Mouse (Mus musculus): ENCODE measurements around the gene Cdk11b. TPM values are rescaled to one million over a fixed set of nuclear protein-coding genes. Genes with fewer than 3 reads are reported as not detected.

The Cdk11b gene
- polyA plus RNA-seq, 1 experiment from 2014 or later = 79.9 TPM

GRCm38 (mm10) chr4:155690571-155691375 is 66.1 kb downstream of the Cdk11b start:
- peaks cover 30% of the 10 kb centered on the region for H3K27me3 ChIP-seq (replicated peaks; ENCODE audit: low read depth, poor library complexity, severe bottlenecking)
- peaks cover 19% of the 10 kb centered on the region for H3K4me1 ChIP-seq
- no peak for DNase-seq (ENCODE audit: low spot score)
- no peak overlapping the region for H3K27ac ChIP-seq (replicated peaks)
- no peak overlapping the region for H3K4me3 ChIP-seq
- 82% methylated on average over 12 of the region's 12 CpGs for WGBS
- no peaks in the 10 kb centered on the region for H3K36me3 ChIP-seq (replicated peaks)
- H3K9me3 ChIP-seq = no peaks in the 10 kb centered on the region

- WGBS = 97% methylated on average over 3 of the region's 3 CpGs
- Histone ChIP-seq H3K36me3 (replicated peaks) (no peaks in the 10 kb centered on the region), H3K27me3 (replicated peaks; ENCODE audit: low read depth, poor library complexity, severe bottlenecking) (peaks cover 44% of the 10 kb centered on the region), H3K9me3 (no peaks in the 10 kb centered on the region), H3K4me3 (no peak overlapping the region), H3K27ac (replicated peaks) (no peak overlapping the region), H3K4me1 (peaks cover 29% of the 10 kb centered on the region)
- DNase-seq (ENCODE audit: low spot score) = no peak
Observed at GRCm38 (mm10) chr4:155692421-155692820, 67.8 kb downstream of the Cdk11b start.

- peak; percentile 81 for DNase-seq (ENCODE audit: low spot score)
- no peaks in the 10 kb centered on the region for H3K36me3 ChIP-seq (replicated peaks)
- H3K4me3 ChIP-seq = peak within 1 kb of the TSS; percentile 83
- peaks cover 29% of the 10 kb centered on the region for H3K4me1 ChIP-seq
- WGBS = under 1% methylated on average over 47 of the region's 47 CpGs
- H3K27me3 ChIP-seq (replicated peaks; ENCODE audit: low read depth, poor library complexity, severe bottlenecking) = peaks cover 44% of the 10 kb centered on the region
- H3K9me3 ChIP-seq = no peaks in the 10 kb centered on the region
- peak within 1 kb of the TSS; percentile 82 for H3K27ac ChIP-seq (replicated peaks)
Observed at GRCm38 (mm10) chr4:155694111-155694481, 69.4 kb downstream of the Cdk11b start, which contains the start of gene Fndc10. Gene Fndc10, plus strand, starts transcription at chr4:155694342.

- DNase-seq (ENCODE audit: low spot score) = peak; percentile 73
- H3K4me3 ChIP-seq = peak overlapping the region; percentile 83
- H3K27me3 ChIP-seq (replicated peaks; ENCODE audit: low read depth, poor library complexity, severe bottlenecking) = peaks cover 44% of the 10 kb centered on the region
- peaks cover 29% of the 10 kb centered on the region for H3K4me1 ChIP-seq
- H3K27ac ChIP-seq (replicated peaks) = peak overlapping the region; percentile 82
- no peaks in the 10 kb centered on the region for H3K36me3 ChIP-seq (replicated peaks)
- no peaks in the 10 kb centered on the region for H3K9me3 ChIP-seq
- 2% methylated on average over 92 of the region's 92 CpGs for WGBS
Observed at GRCm38 (mm10) chr4:155694482-155695401, 70.1 kb downstream of the Cdk11b start.

- peaks cover 44% of the 10 kb centered on the region for H3K27me3 ChIP-seq (replicated peaks; ENCODE audit: low read depth, poor library complexity, severe bottlenecking)
- peak overlapping the region; percentile 83 for H3K4me3 ChIP-seq
- no peaks in the 10 kb centered on the region for H3K36me3 ChIP-seq (replicated peaks)
- H3K9me3 ChIP-seq = no peaks in the 10 kb centered on the region
- no peak for DNase-seq (ENCODE audit: low spot score)
- H3K4me1 ChIP-seq = peaks cover 29% of the 10 kb centered on the region
- WGBS = 75% methylated on average over 4 of the region's 4 CpGs
- H3K27ac ChIP-seq (replicated peaks) = no peak overlapping the region
Observed at GRCm38 (mm10) chr4:155695531-155696062, 70.9 kb downstream of the Cdk11b start.

GRCm38 (mm10) chr4:155696261-155697255 is 71.9 kb downstream of the Cdk11b start:
- Histone ChIP-seq H3K36me3 (replicated peaks) (no peaks in the 10 kb centered on the region), H3K9me3 (no peaks in the 10 kb centered on the region), H3K4me3 (no peak overlapping the region), H3K27ac (replicated peaks) (no peak overlapping the region), H3K27me3 (replicated peaks; ENCODE audit: low read depth, poor library complexity, severe bottlenecking) (peaks cover 44% of the 10 kb centered on the region), H3K4me1 (peaks cover 29% of the 10 kb centered on the region)
- 76% methylated on average over 16 of the region's 16 CpGs for WGBS
- no peak for DNase-seq (ENCODE audit: low spot score)

Other genes starting within 250 kb of the Cdk11b start
- gene Gabrd, start 226.7 kb upstream of the Cdk11b start, polyA plus RNA-seq (2016; fragmentation: Nextera tagmentation; extraction: Ambion mirVana) = not detected in 2 replicates
- gene Cfap74, start 215.7 kb upstream of the Cdk11b start, polyA plus RNA-seq (2016; fragmentation: Nextera tagmentation; extraction: Ambion mirVana) = 6.7 and 7.3 TPM in 2 replicates
- gene Tmem52, start 155.7 kb upstream of the Cdk11b start, polyA plus RNA-seq (2016; fragmentation: Nextera tagmentation; extraction: Ambion mirVana) = 0.16 TPM in 1 of 2 replicates, not detected in the other
- gene Gnb1, start 133.5 kb upstream of the Cdk11b start, polyA plus RNA-seq (2016; fragmentation: Nextera tagmentation; extraction: Ambion mirVana) = 642 and 655 TPM in 2 replicates
- gene Nadk, start 62.5 kb upstream of the Cdk11b start, polyA plus RNA-seq (2016; fragmentation: Nextera tagmentation; extraction: Ambion mirVana) = 108 and 109 TPM in 2 replicates
- 13.5 and 13.7 TPM in 2 replicates for gene Slc35e2, start 23.4 kb upstream of the Cdk11b start, polyA plus RNA-seq (2016; fragmentation: Nextera tagmentation; extraction: Ambion mirVana)
- gene Gm10563, start 20.6 kb downstream of the Cdk11b start, polyA plus RNA-seq (2016; fragmentation: Nextera tagmentation; extraction: Ambion mirVana) = not detected in 2 replicates
- gene Mmp23, start 28.5 kb downstream of the Cdk11b start, polyA plus RNA-seq (2016; fragmentation: Nextera tagmentation; extraction: Ambion mirVana) = 5.8 and 7.4 TPM in 2 replicates
- gene Mib2, start 44.3 kb downstream of the Cdk11b start, polyA plus RNA-seq (2016; fragmentation: Nextera tagmentation; extraction: Ambion mirVana) = 19.3 and 20.0 TPM in 2 replicates
- gene Fndc10, start 69.5 kb downstream of the Cdk11b start, polyA plus RNA-seq (2016; fragmentation: Nextera tagmentation; extraction: Ambion mirVana) = 1.5 and 1.8 TPM in 2 replicates
- gene Ssu72, start 79.9 kb downstream of the Cdk11b start, polyA plus RNA-seq (2016; fragmentation: Nextera tagmentation; extraction: Ambion mirVana) = 158 and 167 TPM in 2 replicates
- gene Tmem240, start 109.9 kb downstream of the Cdk11b start, polyA plus RNA-seq (2016; fragmentation: Nextera tagmentation; extraction: Ambion mirVana) = 0.53 and 0.79 TPM in 2 replicates
- gene Atad3a, start 136.2 kb downstream of the Cdk11b start, polyA plus RNA-seq (2016; fragmentation: Nextera tagmentation; extraction: Ambion mirVana) = 132 and 137 TPM in 2 replicates
- 8.6 and 9.3 TPM in 2 replicates for gene Vwa1, start 149.8 kb downstream of the Cdk11b start, polyA plus RNA-seq (2016; fragmentation: Nextera tagmentation; extraction: Ambion mirVana)
- 0.59 and 0.61 TPM in 2 replicates for gene Tmem88b, start 161.0 kb downstream of the Cdk11b start, polyA plus RNA-seq (2016; fragmentation: Nextera tagmentation; extraction: Ambion mirVana)
- 0.20 TPM in 1 of 2 replicates, not detected in the other for gene Ankrd65, start 165.6 kb downstream of the Cdk11b start, polyA plus RNA-seq (2016; fragmentation: Nextera tagmentation; extraction: Ambion mirVana)
- gene Mrpl20, start 178.0 kb downstream of the Cdk11b start, polyA plus RNA-seq (2016; fragmentation: Nextera tagmentation; extraction: Ambion mirVana) = 254 and 259 TPM in 2 replicates
- 179 and 187 TPM in 2 replicates for gene Ccnl2, start 187.6 kb downstream of the Cdk11b start, polyA plus RNA-seq (2016; fragmentation: Nextera tagmentation; extraction: Ambion mirVana)
- 170 and 178 TPM in 2 replicates for gene Aurkaip1, start 206.4 kb downstream of the Cdk11b start, polyA plus RNA-seq (2016; fragmentation: Nextera tagmentation; extraction: Ambion mirVana)
- 43.6 and 43.9 TPM in 2 replicates for gene Mxra8, start 214.8 kb downstream of the Cdk11b start, polyA plus RNA-seq (2016; fragmentation: Nextera tagmentation; extraction: Ambion mirVana)
- 4.3 and 5.0 TPM in 2 replicates for gene Dvl1, start 222.5 kb downstream of the Cdk11b start, polyA plus RNA-seq (2016; fragmentation: Nextera tagmentation; extraction: Ambion mirVana)
- gene Tas1r3, start 238.5 kb downstream of the Cdk11b start, polyA plus RNA-seq (2016; fragmentation: Nextera tagmentation; extraction: Ambion mirVana) = 0.29 and 0.43 TPM in 2 replicates
- gene Cptp, start 244.6 kb downstream of the Cdk11b start, polyA plus RNA-seq (2016; fragmentation: Nextera tagmentation; extraction: Ambion mirVana) = 18.6 and 19.4 TPM in 2 replicates
- 97.9 and 109 TPM in 2 replicates for gene Ints11, start 244.7 kb downstream of the Cdk11b start, polyA plus RNA-seq (2016; fragmentation: Nextera tagmentation; extraction: Ambion mirVana)

Data from embryonic facial prominence, embryonic 10.5 days (tissue).